Mouse (Mus musculus) kidney, postnatal 0 days (tissue): Measurements from ENCODE around the gene Upf3b. TPM values are rescaled to one million over a fixed set of nuclear protein-coding genes. Genes with fewer than 3 reads are reported as not detected.
"Not testable (repeated sequence)": the region's sequence is repeated elsewhere in the genome, so short reads cannot be mapped to it uniquely, and the experiment has no call there.

ENCODE experiments used
- ATAC-seq: fragments of 200-750 bp; cut with Nextera tagmentation; replicated peaks from 2 replicates; pipeline ENCODE4 v1.8.0; 2017; ENCODE audit warnings: low read depth, moderate number of reproducible peaks, moderate TSS enrichment, moderate library complexity; ENCODE audit not compliant: low FRiP score
- DNase-seq: peaks from one replicate; pipeline ENCODE4 v3.0.0-alpha.2; 2016; ENCODE audit warnings: low spot score
- H3K27ac ChIP-seq: fragments of 300-500 bp; sonication (generic); 2 replicates; pipeline ENCODE4 v1.5.1; 2014; ENCODE audit warnings: mild to moderate bottlenecking
- H3K27me3 ChIP-seq: fragments of 300-500 bp; sonication (generic); 2 replicates; pipeline ENCODE4 v1.6.1; 2014; ENCODE audit warnings: low read length, mixed read lengths; ENCODE audit not compliant: insufficient read depth
- H3K36me3 ChIP-seq: fragments of 300-500 bp; sonication (generic); 2 replicates; pipeline ENCODE4 v1.6.1; 2014; ENCODE audit warnings: low read length, mixed read lengths; ENCODE audit not compliant: insufficient read depth
- H3K4me1 ChIP-seq: fragments of 300-500 bp; sonication (generic); replicated peaks from 2 replicates; pipeline ENCODE4 v1.6.1; 2014; ENCODE audit warnings: antibody characterized with exemption, low read length, mixed read lengths; ENCODE audit not compliant: insufficient read depth
- H3K4me2 ChIP-seq: fragments of 300-500 bp; sonication (generic); 2 replicates; pipeline ENCODE4 v1.6.1; 2014; ENCODE audit warnings: mild to moderate bottlenecking, low read length, moderate library complexity, mixed read lengths
- H3K4me3 ChIP-seq: fragments of 300-500 bp; sonication (generic); replicated peaks from 2 replicates; pipeline ENCODE4 v1.5.1; 2014; ENCODE audit warnings: low read depth, low read length
- H3K9ac ChIP-seq: fragments of 300-500 bp; sonication (generic); 2 replicates; pipeline ENCODE4 v1.6.1; 2014; ENCODE audit warnings: low read depth, low read length
- H3K9me3 ChIP-seq: fragments of 300-500 bp; sonication (generic); replicated peaks from 2 replicates; pipeline ENCODE4 v1.6.1; 2016; ENCODE audit warnings: low read length, inconsistent platforms, mixed read lengths
- CTCF ChIP-seq: IDR thresholded peaks from 2 replicates; pipeline ENCODE4 v1.5.1; 2016; ENCODE audit warnings: antibody characterized with exemption, low read depth, mild to moderate bottlenecking, moderate library complexity
- WGBS: fragments of 180-500 bp; shearing (Covaris S2); extraction: QIAGEN DNeasy Blood & Tissue Kit; methylation state at CpG from one replicate; pipeline ENCODE4 v1.1.7; 2014; 5-methylcytosine and 5-hydroxymethylcytosine counted together
- polyA plus RNA-seq: library from polyadenylated mRNA; unstranded; fragments of >200 nt; fragmentation: Nextera tagmentation; extraction: Ambion mirVana; gene quantifications from 2 replicates; pipeline ENCODE4 v1.2.1, GENCODE M21; 2015

The Upf3b gene
- 17.2 TPM in 2 replicates for polyA plus RNA-seq

- 24% methylated on average over 30 of the region's 30 CpGs for WGBS
- H3K36me3 ChIP-seq, result no peaks in the 10 kb centered on the region
- peak within 1 kb of the TSS; percentile 66 for H3K4me2 ChIP-seq
- no peaks in the 10 kb centered on the region for H3K9me3 ChIP-seq
- H3K9ac ChIP-seq, result peak within 1 kb of the TSS; percentile 69
- H3K27ac ChIP-seq, result peak within 1 kb of the TSS; percentile 85
- peak; percentile 96 for DNase-seq
- ATAC-seq, result peak; percentile 99
- no peaks in the 10 kb centered on the region for H3K4me1 ChIP-seq
- 0 out of 2 replicates have a peak, but pooled peaks have one; percentile 2 for TF ChIP-seq CTCF
- peak within 1 kb of the TSS; percentile 52 for H3K4me3 ChIP-seq
- no peaks in the 10 kb centered on the region for H3K27me3 ChIP-seq
These were observed at the start of gene Upf3b for GRCm38 (mm10) chrX:37110193-37110880. Gene Upf3b (minus strand): TSS chrX:37110322.

GRCm38 (mm10) chrX:37157839-37158238 is 47.7 kb upstream of the Upf3b start:
- 57% methylated on average over 4 of the region's 4 CpGs for WGBS
- Histone ChIP-seq H3K4me1 (no peaks in the 10 kb centered on the region), H3K4me3 (no peak overlapping the region), H3K27me3 (no peaks in the 10 kb centered on the region), H3K9me3 (no peaks in the 10 kb centered on the region), H3K36me3 (no peaks in the 10 kb centered on the region), H3K4me2 (no peak overlapping the region), H3K9ac (no peak overlapping the region), H3K27ac (no peak overlapping the region)
- DNase-seq (peak; percentile 6), ATAC-seq (no peak)
- peak; percentile 53 for TF ChIP-seq CTCF

DNA sequence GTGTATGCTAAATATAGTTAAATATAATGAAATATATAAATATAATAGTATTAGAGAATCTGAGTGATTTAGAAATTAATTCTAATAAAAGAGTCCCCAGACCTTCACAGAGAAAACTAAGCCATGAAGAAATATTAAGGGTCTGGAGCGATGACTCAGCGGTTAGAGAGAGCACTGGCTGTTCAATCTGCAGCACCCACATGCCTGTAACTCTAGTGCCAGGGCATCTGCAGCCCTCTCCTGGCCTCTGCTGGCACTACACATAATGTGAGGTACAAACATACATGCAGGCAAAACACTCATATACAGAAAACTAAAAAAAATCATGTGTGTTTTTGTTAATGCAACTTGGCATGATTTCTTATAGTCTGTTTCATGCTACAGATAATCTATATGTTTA is 34.8 kb upstream of the Upf3b start:
- peak; percentile 53 for TF ChIP-seq CTCF
- Histone ChIP-seq H3K9ac (no peak overlapping the region), H3K4me3 (no peak overlapping the region), H3K27me3 (no peaks in the 10 kb centered on the region), H3K4me1 (no peaks in the 10 kb centered on the region), H3K4me2 (no peak overlapping the region), H3K27ac (no peak overlapping the region), H3K9me3 (no peaks in the 10 kb centered on the region), H3K36me3 (0 out of 2 replicates have a peak, but pooled peaks cover 2% of the 10 kb centered on the region)
- peak; percentile 8 for DNase-seq
- 84% methylated on average over 2 of the region's 2 CpGs for WGBS
- ATAC-seq, result no peak

DNA sequence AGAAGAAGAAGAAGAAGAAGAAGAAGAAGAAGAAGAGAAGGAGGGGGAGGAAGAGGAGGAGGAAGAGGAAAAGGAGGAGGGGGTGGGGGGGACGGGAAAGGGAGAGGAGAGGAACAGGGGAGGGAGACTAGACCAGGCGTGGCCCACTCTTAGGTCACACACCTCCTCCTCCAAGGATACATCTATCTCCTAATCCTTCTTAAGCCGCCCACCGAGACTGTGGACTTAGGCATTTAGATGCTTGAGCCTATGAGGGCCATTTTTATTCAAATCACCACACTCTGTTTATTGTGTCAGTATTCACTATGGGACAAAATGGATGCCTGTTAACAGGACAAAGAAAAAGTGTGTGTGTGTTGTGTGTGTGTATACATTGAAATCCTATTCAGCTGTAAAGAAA is 34.4 kb upstream of the Upf3b start:
- not testable (repeated sequence) for H3K9ac ChIP-seq, DNase-seq

GRCm38 (mm10) chrX:37141732-37142131 is 31.6 kb upstream of the Upf3b start:
- ATAC-seq (no peak), DNase-seq (no peak)
- Histone ChIP-seq H3K27ac (no peak overlapping the region), H3K27me3 (no peaks in the 10 kb centered on the region), H3K4me3 (no peak overlapping the region), H3K36me3 (0 out of 2 replicates have a peak, but pooled peaks cover 2% of the 10 kb centered on the region), H3K4me2 (no peak overlapping the region), H3K9ac (no peak overlapping the region), H3K4me1 (no peaks in the 10 kb centered on the region), H3K9me3 (no peaks in the 10 kb centered on the region)
- WGBS, result 89% methylated on average over 3 of the region's 3 CpGs
- TF ChIP-seq CTCF, result no peak

More for the DNA sequence above, 34.4 kb upstream of the Upf3b start:
- not testable (repeated sequence) for H3K27ac ChIP-seq, ATAC-seq, H3K9me3 ChIP-seq, H3K4me1 ChIP-seq, H3K4me2 ChIP-seq, H3K36me3 ChIP-seq, H3K4me3 ChIP-seq, H3K27me3 ChIP-seq
- WGBS, result 88% methylated on average over 1 of the region's 4 CpGs

- Histone ChIP-seq H3K27ac (peak within 1 kb of the TSS; percentile 75), H3K9me3 (no peaks in the 10 kb centered on the region), H3K4me1 (no peaks in the 10 kb centered on the region), H3K4me3 (peak within 1 kb of the TSS; percentile 60), H3K9ac (peak within 1 kb of the TSS; percentile 75), H3K27me3 (no peaks in the 10 kb centered on the region), H3K36me3 (no peaks in the 10 kb centered on the region), H3K4me2 (peak within 1 kb of the TSS; percentile 55)
- TF ChIP-seq CTCF, result no peak
- ATAC-seq (peak; percentile 84), DNase-seq (peak; percentile 74)
- 25% methylated on average over 58 of the region's 58 CpGs for WGBS
These were observed 16.7 kb upstream of the Upf3b start, which contains the start of gene Nkap for GRCm38 (mm10) chrX:37126671-37127358. Gene Nkap (plus strand): TSS chrX:37126795.
